Mouse (Mus musculus): Measurements from ENCODE around the gene Ppil4. TPM values are rescaled to one million over a fixed set of nuclear protein-coding genes. Genes with fewer than 3 reads are reported as not detected.
"Not testable (repeated sequence)": the region's sequence is repeated elsewhere in the genome, so short reads cannot be mapped to it uniquely, and the experiment has no call there.

Gene Ppil4
- not detected in 2 replicates for polyA plus RNA-seq (2012; ENCODE audit: insufficient read depth, insufficient read length, low replicate concordance, missing spikeins)

GRCm38 (mm10) chr10:7792751-7793385 lies at the start of gene Ppil4, which contains the start of gene Ginm1:
Gene Ppil4 (plus strand): TSS chr10:7792891.
Gene Ginm1 (minus strand): TSS chr10:7792824.
- TF ChIP-seq CTCF (IDR thresholded peaks at IDR 0.05; ENCODE audit: insufficient read depth, low read depth, low read length) = no peak
- peak; percentile 98 for TF ChIP-seq POLR2A (IDR thresholded peaks at IDR 0.05; ENCODE audit: insufficient read depth, low read depth, low read length)
- WGBS = under 1% methylated on average over 52 of the region's 52 CpGs
- Histone ChIP-seq H3K4me3 (ENCODE audit: insufficient read depth, low read depth, low read length) (peak within 1 kb of the TSS; percentile 70), H3K4me1 (ENCODE audit: control insufficient read depth, insufficient read depth, low read length) (peaks cover 2% of the 10 kb centered on the region), H3K27ac (ENCODE audit: insufficient read depth, low read depth, low read length) (0 out of 2 replicates have a peak within 1 kb of the TSS, but pooled peaks have one; percentile 16)

DNA sequence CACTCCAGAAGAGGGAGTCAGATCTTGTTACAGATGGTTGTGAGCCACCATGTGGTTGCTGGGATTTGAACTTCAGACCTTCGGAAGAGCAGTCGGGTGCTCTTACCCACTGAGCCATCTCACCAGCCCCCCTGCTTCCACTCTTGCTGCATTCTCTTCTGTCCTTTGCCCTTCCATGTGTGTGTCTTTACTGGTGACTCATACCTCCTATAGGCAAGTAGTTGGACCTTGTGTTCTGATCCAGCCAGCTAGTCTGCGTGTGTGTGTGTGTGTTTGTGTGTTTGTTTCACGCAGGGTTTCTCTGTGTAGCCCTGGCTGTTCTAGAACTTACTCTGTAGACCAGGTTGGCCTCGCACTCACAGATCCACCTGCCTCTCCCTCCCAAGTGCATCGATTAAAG lies 47.2 kb upstream of the Ppil4 start:
- not testable (repeated sequence) for H3K27ac ChIP-seq (ENCODE audit: insufficient read depth, low read depth, low read length)
- 94% methylated on average over 6 of the region's 6 CpGs for WGBS

DNA sequence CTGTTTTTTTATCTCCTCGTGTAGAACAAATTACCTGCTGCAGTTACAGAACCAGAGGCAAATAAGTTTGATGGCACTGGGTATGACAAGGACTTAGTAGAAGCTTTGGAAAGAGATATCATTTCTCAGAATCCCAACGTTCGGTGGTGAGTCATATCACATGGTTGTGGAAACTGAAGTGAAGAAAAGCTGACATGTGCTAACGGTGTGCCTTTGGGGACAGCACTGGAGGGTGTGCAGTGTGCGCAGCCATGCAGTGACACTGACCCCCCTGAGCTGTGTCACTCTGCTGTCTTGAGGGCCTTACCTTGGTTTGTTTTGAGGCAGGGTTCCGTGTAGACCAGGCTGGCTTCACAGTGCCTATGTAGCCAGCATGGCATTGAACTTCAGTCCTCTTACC lies 43.9 kb upstream of the Ppil4 start:
- Histone ChIP-seq H3K4me1 (ENCODE audit: control insufficient read depth, insufficient read depth, low read length) (no peaks in the 10 kb centered on the region), H3K27ac (ENCODE audit: insufficient read depth, low read depth, low read length) (no peak overlapping the region), H3K4me3 (ENCODE audit: insufficient read depth, low read depth, low read length) (no peak overlapping the region)
- 88% methylated on average over 6 of the region's 6 CpGs for WGBS
- TF ChIP-seq CTCF (IDR thresholded peaks at IDR 0.05; ENCODE audit: insufficient read depth, low read depth, low read length) (no peak), POLR2A (IDR thresholded peaks at IDR 0.05; ENCODE audit: insufficient read depth, low read depth, low read length) (no peak)

More for the DNA sequence above, 47.2 kb upstream of the Ppil4 start:
- H3K4me3 ChIP-seq (ENCODE audit: insufficient read depth, low read depth, low read length); H3K4me1 ChIP-seq (ENCODE audit: control insufficient read depth, insufficient read depth, low read length): not testable (repeated sequence)

DNA sequence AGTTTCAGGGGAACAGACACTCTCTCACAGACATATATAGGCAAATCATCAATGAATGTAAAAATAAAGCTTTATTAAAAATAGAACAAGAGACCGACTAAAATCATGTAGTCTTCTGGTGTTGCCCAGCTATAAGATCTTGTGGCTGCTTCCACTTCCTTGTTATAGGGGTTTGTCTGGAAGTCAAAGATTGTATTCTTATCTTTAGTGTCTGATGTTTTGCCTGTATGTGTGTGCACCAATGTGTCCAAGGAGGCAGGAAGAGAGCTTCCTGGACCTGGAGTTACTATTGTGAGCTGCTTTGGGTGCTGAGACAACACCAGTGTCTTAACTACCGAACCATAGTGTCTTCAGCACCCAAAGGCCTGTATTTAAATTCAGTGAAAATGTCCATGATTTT lies 35.1 kb upstream of the Ppil4 start:
- WGBS = 92% methylated on average over 2 of the region's 2 CpGs
- H3K27ac ChIP-seq (ENCODE audit: insufficient read depth, low read depth, low read length) = no peak overlapping the region
- no peak for TF ChIP-seq POLR2A (IDR thresholded peaks at IDR 0.05; ENCODE audit: insufficient read depth, low read depth, low read length)
- no peak for TF ChIP-seq CTCF (IDR thresholded peaks at IDR 0.05; ENCODE audit: insufficient read depth, low read depth, low read length)
- H3K4me1 ChIP-seq (ENCODE audit: control insufficient read depth, insufficient read depth, low read length) = no peaks in the 10 kb centered on the region
- H3K4me3 ChIP-seq (ENCODE audit: insufficient read depth, low read depth, low read length) = no peak overlapping the region

DNA sequence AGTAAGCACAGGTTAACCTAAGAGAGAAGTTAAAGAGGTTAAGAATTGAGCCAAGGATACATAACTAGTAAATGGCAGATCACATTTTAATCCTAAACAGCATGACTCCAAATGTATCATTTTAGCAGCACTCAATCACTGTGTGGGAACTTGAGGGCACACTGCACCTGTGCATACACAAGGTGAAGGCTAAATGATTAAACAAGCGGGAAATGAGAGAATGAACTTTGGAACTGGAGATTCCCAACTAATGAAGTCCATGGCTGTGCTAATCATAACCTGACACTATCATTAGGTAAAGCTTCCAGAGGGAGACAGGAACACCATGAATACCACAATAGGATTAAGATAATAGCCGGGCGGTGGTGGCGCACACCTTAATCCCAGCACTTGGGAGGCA lies 20.3 kb upstream of the Ppil4 start:
- 95% methylated on average over 4 of the region's 4 CpGs for WGBS
- no peak overlapping the region for H3K4me3 ChIP-seq (ENCODE audit: insufficient read depth, low read depth, low read length)
- H3K27ac ChIP-seq (ENCODE audit: insufficient read depth, low read depth, low read length) = no peak overlapping the region
- H3K4me1 ChIP-seq (ENCODE audit: control insufficient read depth, insufficient read depth, low read length) = no peaks in the 10 kb centered on the region
- TF ChIP-seq CTCF (IDR thresholded peaks at IDR 0.05; ENCODE audit: insufficient read depth, low read depth, low read length) (no peak), POLR2A (IDR thresholded peaks at IDR 0.05; ENCODE audit: insufficient read depth, low read depth, low read length) (no peak)

DNA sequence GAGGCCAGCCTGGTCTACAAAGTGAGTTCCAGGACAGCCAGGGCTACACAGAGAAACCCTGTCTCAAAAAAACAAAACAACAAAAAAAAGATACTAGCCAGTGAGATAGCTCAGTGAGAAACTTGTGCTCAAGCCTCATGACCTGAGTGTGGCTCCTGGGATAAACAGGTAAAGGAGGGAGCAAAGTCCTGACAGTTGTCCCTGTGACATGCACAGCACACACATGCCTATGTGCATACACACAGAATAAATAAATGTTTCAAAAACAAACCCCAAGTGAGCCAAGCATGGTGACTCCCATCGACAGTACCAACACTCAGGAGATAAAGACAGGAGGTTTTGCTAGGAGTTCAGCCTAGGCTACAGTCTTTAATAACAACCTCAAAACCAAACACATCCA lies 19.9 kb upstream of the Ppil4 start:
- no peak overlapping the region for H3K27ac ChIP-seq (ENCODE audit: insufficient read depth, low read depth, low read length)
- TF ChIP-seq POLR2A (IDR thresholded peaks at IDR 0.05; ENCODE audit: insufficient read depth, low read depth, low read length) (no peak), CTCF (IDR thresholded peaks at IDR 0.05; ENCODE audit: insufficient read depth, low read depth, low read length) (no peak)
- H3K4me1 ChIP-seq (ENCODE audit: control insufficient read depth, insufficient read depth, low read length) = no peaks in the 10 kb centered on the region
- H3K4me3 ChIP-seq (ENCODE audit: insufficient read depth, low read depth, low read length) = no peak overlapping the region
- WGBS = 90% methylated on average over 1 of the region's 1 CpGs

- Histone ChIP-seq H3K27ac (ENCODE audit: insufficient read depth, low read depth, low read length) (no peak overlapping the region), H3K4me1 (ENCODE audit: control insufficient read depth, insufficient read depth, low read length) (peaks cover 4% of the 10 kb centered on the region; the same call in 1 of the 2 replicates), H3K4me3 (ENCODE audit: insufficient read depth, low read depth, low read length) (no peak overlapping the region)
- 90% methylated on average over 8 of the region's 8 CpGs for WGBS
- no peak for TF ChIP-seq CTCF (IDR thresholded peaks at IDR 0.05; ENCODE audit: insufficient read depth, low read depth, low read length)
- TF ChIP-seq POLR2A (IDR thresholded peaks at IDR 0.05; ENCODE audit: insufficient read depth, low read depth, low read length) = no peak
Observed at GRCm38 (mm10) chr10:7775421-7775820, 17.3 kb upstream of the Ppil4 start.

DNA sequence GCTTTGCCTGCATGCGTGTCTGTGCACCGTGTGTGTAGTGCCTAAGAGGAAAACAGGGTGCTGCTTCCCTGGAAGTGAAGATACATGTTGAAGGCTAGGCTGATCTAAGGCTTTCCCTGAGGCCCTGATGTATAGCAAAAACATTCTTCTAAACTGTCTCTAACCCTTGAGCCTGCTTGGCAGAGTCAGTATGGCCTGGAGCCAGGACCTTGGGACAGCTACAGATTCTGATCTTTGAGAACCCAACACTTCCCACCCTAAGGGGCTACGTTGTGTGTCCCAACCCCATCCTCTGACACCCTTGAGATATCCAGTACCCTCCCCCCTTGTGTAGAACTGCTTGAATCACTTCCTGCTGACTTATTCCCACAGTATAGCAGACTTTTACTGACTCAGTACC lies 14.3 kb upstream of the Ppil4 start:
- Histone ChIP-seq H3K4me3 (ENCODE audit: insufficient read depth, low read depth, low read length) (no peak overlapping the region), H3K27ac (ENCODE audit: insufficient read depth, low read depth, low read length) (no peak overlapping the region), H3K4me1 (ENCODE audit: control insufficient read depth, insufficient read depth, low read length) (peaks cover 4% of the 10 kb centered on the region; the same call in 1 of the 2 replicates)
- TF ChIP-seq CTCF (IDR thresholded peaks at IDR 0.05; ENCODE audit: insufficient read depth, low read depth, low read length) (no peak), POLR2A (IDR thresholded peaks at IDR 0.05; ENCODE audit: insufficient read depth, low read depth, low read length) (no peak)
- WGBS = 91% methylated on average over 3 of the region's 3 CpGs

DNA sequence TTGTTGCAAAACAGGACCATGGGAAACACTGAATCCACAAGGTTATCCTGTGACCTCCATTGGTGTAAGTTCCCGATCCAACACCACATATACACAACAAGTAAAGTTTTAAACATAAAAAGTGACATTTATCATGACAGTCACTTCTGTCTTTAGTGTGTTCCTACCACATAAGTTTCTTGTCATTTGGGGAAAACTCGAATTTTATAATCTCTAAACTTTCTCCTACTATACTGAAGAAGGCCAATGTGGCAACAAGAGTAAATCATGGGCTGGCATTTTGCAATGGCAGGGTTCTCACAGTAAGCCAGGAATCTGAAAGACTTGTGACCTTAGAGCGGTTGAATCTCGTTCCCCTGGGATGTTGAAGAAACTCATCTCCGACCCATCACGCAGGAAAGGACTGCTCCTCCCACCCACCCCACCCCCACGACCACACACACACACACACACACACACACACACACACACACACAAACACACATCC lies 12.9 kb upstream of the Ppil4 start:
- peaks cover 4% of the 10 kb centered on the region; the same call in 1 of the 2 replicates for H3K4me1 ChIP-seq (ENCODE audit: control insufficient read depth, insufficient read depth, low read length)
- TF ChIP-seq POLR2A (IDR thresholded peaks at IDR 0.05; ENCODE audit: insufficient read depth, low read depth, low read length) (no peak), CTCF (IDR thresholded peaks at IDR 0.05; ENCODE audit: insufficient read depth, low read depth, low read length) (no peak)
- whole genome bisulfite sequencing = 20% methylated on average over 7 of the region's 7 CpGs
- no peak overlapping the region for H3K27ac ChIP-seq (ENCODE audit: insufficient read depth, low read depth, low read length)
- H3K4me3 ChIP-seq (ENCODE audit: insufficient read depth, low read depth, low read length) = peak overlapping the region; percentile 97

All from olfactory bulb, adult 2 months (tissue).